9 mouse cellular contexts compared by ENCODE assay signal in genomic region chr4:41063894-41064673, GRCm38 (mm10). TPM values are rescaled to one million over a fixed set of nuclear protein-coding genes. Genes with fewer than 3 reads are reported as not detected.
DNase-seq lines count a peak whose midpoint lies in the region; ATAC-seq and TF ChIP-seq lines count a peak whose summit lies in the region.
"Had no signal": no experiment of that assay in that cellular context is flagged by ENCODE, and none has a peak within 500 bp of the region (broad histone marks: within the 10 kb centered on the region; RNA-seq: fewer than 3 reads in every experiment).

No protein-coding gene starts in this region.

- no peak overlapping the region for H3K4me3 ChIP-seq in MEL (ENCODE audit: control insufficient read depth in 1 of 2, insufficient read depth in 1 of 2, low read depth in 2 of 2, low read length in 2 of 2)
- H3K4me3 ChIP-seq in embryonic facial prominence, embryonic 12.5 days: no peak overlapping the region
- H3K4me3 ChIP-seq in limb, embryonic 11.5 days (ENCODE audit: low read depth, low read length): no peak overlapping the region
- H3K4me3 ChIP-seq in olfactory bulb, adult 2 months (ENCODE audit: insufficient read depth, low read depth, low read length): no peak overlapping the region
- H3K4me3 ChIP-seq in hindbrain, embryonic 12.5 days: no peak overlapping the region

- H3K36me3 ChIP-seq in MEL (ENCODE audit: control insufficient read depth in 1 of 2, insufficient read depth in 2 of 2, low read length in 2 of 2): no peaks in the 10 kb centered on the region
- H3K36me3 ChIP-seq in embryonic facial prominence, embryonic 12.5 days: no peaks in the 10 kb centered on the region
- H3K36me3 ChIP-seq in limb, embryonic 11.5 days (ENCODE audit: control insufficient read depth, insufficient read depth, low read length): no peaks in the 10 kb centered on the region
- H3K36me3 ChIP-seq in hindbrain, embryonic 12.5 days: no peaks in the 10 kb centered on the region

- peak; percentile 62 to 79 (median 71) for TF ChIP-seq CTCF in MEL (IDR thresholded peaks at IDR 0.05 in 2 of 3, conservative IDR thresholded peaks at IDR 0.05 in 1 of 3; ENCODE audit: control insufficient read depth in 1 of 3, insufficient read depth in 1 of 3, low read depth in 2 of 3, low read length in 3 of 3, poor library complexity in 1 of 3, severe bottlenecking in 1 of 3)
- TF ChIP-seq CTCF in olfactory bulb, adult 2 months (IDR thresholded peaks at IDR 0.05; ENCODE audit: insufficient read depth, low read depth, low read length): peak; percentile 40; the same call in 1 of the 2 replicates

- DNase-seq in kidney, adult 18-20 months: peak; percentile 61
- DNase-seq in kidney, adult 11 months: no peak
- DNase-seq in MEL (ENCODE audit: low read depth, low spot score): peak; percentile 52
- DNase-seq in limb, embryonic 11.5 days (ENCODE audit: low spot score): peak; percentile 64
- no peak for DNase-seq in layer of hippocampus, postnatal 36 days

- 0 out of 2 replicates have a peak, but pooled peaks have one; percentile 47 for ATAC-seq in embryonic facial prominence, embryonic 12.5 days (ENCODE audit: insufficient number of reproducible peaks, insufficient read depth, low FRiP score, low TSS enrichment)
- ATAC-seq in limb, embryonic 11.5 days (ENCODE audit: insufficient number of reproducible peaks, low FRiP score, low TSS enrichment, low read depth): no peak
- no peak for ATAC-seq in hindbrain, embryonic 12.5 days (ENCODE audit: low FRiP score)

- H3K9ac ChIP-seq in MEL (ENCODE audit: control insufficient read depth, low read depth, low read length, poor library complexity, severe bottlenecking): no peak overlapping the region
- no peak overlapping the region for H3K9ac ChIP-seq in embryonic facial prominence, embryonic 12.5 days
- H3K9ac ChIP-seq in limb, embryonic 11.5 days (ENCODE audit: low read length): no peak overlapping the region
- H3K9ac ChIP-seq in hindbrain, embryonic 12.5 days: no peak overlapping the region

- TF ChIP-seq POLR2A in MEL (IDR thresholded peaks at IDR 0.05; ENCODE audit: control insufficient read depth in 1 of 2, insufficient read depth in 1 of 2, low read depth in 1 of 2, low read length in 2 of 2, poor library complexity in 1 of 2): no peak
- TF ChIP-seq POLR2A in olfactory bulb, adult 2 months (IDR thresholded peaks at IDR 0.05; ENCODE audit: insufficient read depth, low read depth, low read length): no peak

- H3K79me2 ChIP-seq in MEL (ENCODE audit: control insufficient read depth, insufficient read depth, low read length, poor library complexity): no peaks in the 10 kb centered on the region

- H3K4me1 ChIP-seq in MEL (ENCODE audit: control insufficient read depth in 1 of 2, insufficient read depth in 2 of 2, low read length in 2 of 2): no peaks in the 10 kb centered on the region
- 0 out of 2 replicates have a peak, but pooled peaks cover 6% of the 10 kb centered on the region for H3K4me1 ChIP-seq in embryonic facial prominence, embryonic 12.5 days
- no peaks in the 10 kb centered on the region for H3K4me1 ChIP-seq in limb, embryonic 11.5 days (ENCODE audit: control insufficient read depth, insufficient read depth, low read length)
- H3K4me1 ChIP-seq in olfactory bulb, adult 2 months (ENCODE audit: control insufficient read depth, insufficient read depth, low read length): peaks cover 7% of the 10 kb centered on the region; the same call in 1 of the 2 replicates
- no peaks in the 10 kb centered on the region for H3K4me1 ChIP-seq in hindbrain, embryonic 12.5 days

- H3K9me3 ChIP-seq in MEL (replicated peaks; ENCODE audit: insufficient read depth, low read length): no peaks in the 10 kb centered on the region
- H3K9me3 ChIP-seq in embryonic facial prominence, embryonic 12.5 days: no peaks in the 10 kb centered on the region
- H3K9me3 ChIP-seq in limb, embryonic 11.5 days (ENCODE audit: control insufficient read depth, low read length): no peaks in the 10 kb centered on the region
- no peaks in the 10 kb centered on the region for H3K9me3 ChIP-seq in hindbrain, embryonic 12.5 days (replicated peaks)

- no peak for TF ChIP-seq EP300 in MEL (IDR thresholded peaks at IDR 0.05; ENCODE audit: low read depth in 1 of 2, low read length in 2 of 2)

- peak overlapping the region; percentile 32 for H3K4me2 ChIP-seq in embryonic facial prominence, embryonic 12.5 days (replicated peaks)
- H3K4me2 ChIP-seq in limb, embryonic 11.5 days (ENCODE audit: low read depth, severe bottlenecking): no peak overlapping the region; the same call in 1 of the 2 replicates
- H3K4me2 ChIP-seq in hindbrain, embryonic 12.5 days (replicated peaks): no peak overlapping the region

- WGBS in embryonic facial prominence, embryonic 12.5 days: 17% methylated on average over 16 of the region's 16 CpGs
- 16% methylated on average over 16 of the region's 16 CpGs for WGBS in limb, embryonic 11.5 days
- 18% methylated on average over 16 of the region's 16 CpGs for WGBS in olfactory bulb, adult 2 months
- WGBS in hindbrain, embryonic 12.5 days: 25% methylated on average over 16 of the region's 16 CpGs

- no peaks in the 10 kb centered on the region for H3K27me3 ChIP-seq in MEL (ENCODE audit: control insufficient read depth in 1 of 2, insufficient read depth in 2 of 2, low read length in 2 of 2)
- H3K27me3 ChIP-seq in embryonic facial prominence, embryonic 12.5 days: 0 out of 2 replicates have a peak, but pooled peaks cover 3% of the 10 kb centered on the region
- H3K27me3 ChIP-seq in limb, embryonic 11.5 days (ENCODE audit: control insufficient read depth, insufficient read depth, low read length): no peaks in the 10 kb centered on the region
- no peaks in the 10 kb centered on the region for H3K27me3 ChIP-seq in hindbrain, embryonic 12.5 days

- no peak; the same call in 1 of the 2 replicates for TF ChIP-seq RAD21 in MEL (IDR thresholded peaks at IDR 0.05; ENCODE audit: low read depth, low read length)

- no peak overlapping the region for H3K27ac ChIP-seq in MEL (ENCODE audit: control insufficient read depth, low read depth, low read length)
- H3K27ac ChIP-seq in embryonic facial prominence, embryonic 12.5 days: 0 out of 2 replicates have a peak overlapping the region, but pooled peaks have one; percentile 50
- H3K27ac ChIP-seq in limb, embryonic 11.5 days (replicated peaks; ENCODE audit: low read depth, low read length): no peak overlapping the region
- no peak overlapping the region for H3K27ac ChIP-seq in olfactory bulb, adult 2 months (ENCODE audit: insufficient read depth, low read depth, low read length)
- no peak overlapping the region for H3K27ac ChIP-seq in hindbrain, embryonic 12.5 days

TF ChIP-seq in MEL, 35 proteins besides CTCF, POLR2A, EP300 and RAD21:
- TF ChIP-seq SMC3 (IDR thresholded peaks at IDR 0.05; ENCODE audit: low read depth, low read length) (peak; percentile 39), MXI1 (IDR thresholded peaks at IDR 0.05; ENCODE audit: low read depth, low read length) (no peak), GATA1 (IDR thresholded peaks at IDR 0.05; ENCODE audit: low read depth, low read length) (no peak), E2F4 (IDR thresholded peaks at IDR 0.05; ENCODE audit: borderline replicate concordance, low read depth, low read length) (no peak)

RNA-seq across cellular contexts. Expression of gene Aqp7, which starts 16.1 kb away (rescaled TPM):
- not detected in 2 replicates for total RNA-seq in MEL (2012; rRNA removed)
- under 1 TPM in 1 of 2 experiments, not detected in 1; 0.06 TPM for polyA plus RNA-seq in MEL (2012; ENCODE audit: insufficient read depth in 1 of 2, insufficient read length in 2 of 2, low read depth in 1 of 2, low replicate concordance in 2 of 2, missing spikeins in 1 of 2)
- 0.14 TPM in 1 of 2 replicates, not detected in the other for polyA plus RNA-seq in embryonic facial prominence, embryonic 12.5 days (2016; fragmentation: Nextera tagmentation; extraction: Ambion mirVana)
- not detected in 2 replicates for polyA plus RNA-seq in limb, embryonic 11.5 days (2014; fragmentation: Nextera tagmentation; extraction: Ambion mirVana)
- not detected in 2 replicates for polyA plus RNA-seq in olfactory bulb, adult 2 months (2012; ENCODE audit: insufficient read depth, insufficient read length, low replicate concordance, missing spikeins)
- not detected for total RNA-seq in layer of hippocampus, postnatal 36 days (2021)
- polyA plus RNA-seq in hindbrain, embryonic 12.5 days (2016; fragmentation: Nextera tagmentation; extraction: Ambion mirVana): not detected in 2 replicates
- polyA plus RNA-seq: neural tube, embryonic 11.5 days had no signal

RNA-seq across cellular contexts. Expression of gene Aqp3, which starts 33.9 kb away (rescaled TPM):
- total RNA-seq in MEL (2012; rRNA removed): 0.10 and 0.12 TPM in 2 replicates
- polyA plus RNA-seq in MEL (2012; ENCODE audit: insufficient read depth in 1 of 2, insufficient read length in 2 of 2, low read depth in 1 of 2, low replicate concordance in 2 of 2, missing spikeins in 1 of 2): under 1 TPM in 1 of 2 experiments, not detected in 1; 0.42 TPM
- 2.1 and 2.7 TPM in 2 replicates for polyA plus RNA-seq in embryonic facial prominence, embryonic 12.5 days (2016; fragmentation: Nextera tagmentation; extraction: Ambion mirVana)
- 1.2 and 1.6 TPM in 2 replicates for polyA plus RNA-seq in limb, embryonic 11.5 days (2014; fragmentation: Nextera tagmentation; extraction: Ambion mirVana)
- polyA plus RNA-seq in olfactory bulb, adult 2 months (2012; ENCODE audit: insufficient read depth, insufficient read length, low replicate concordance, missing spikeins): not detected in 2 replicates
- total RNA-seq in layer of hippocampus, postnatal 36 days (2021): not detected
- polyA plus RNA-seq in hindbrain, embryonic 12.5 days (2016; fragmentation: Nextera tagmentation; extraction: Ambion mirVana): 0.77 and 0.97 TPM in 2 replicates

Comparison
In these comparisons a context has a peak if more than half of its experiments do, and no peak if none do; other contexts are left out.
1. DNase-seq: peak in kidney, adult 18-20 months (single experiment), MEL (single experiment) and limb, embryonic 11.5 days (single experiment); none in kidney, adult 11 months (single experiment) and layer of hippocampus, postnatal 36 days (0 of 2).